Mouse (Mus musculus) ES-E14 (cell line): Measurements from ENCODE around the gene Aaas. TPM values are rescaled to one million over a fixed set of nuclear protein-coding genes. Genes with fewer than 3 reads are reported as not detected.

Source experiments
- DNase-seq: peaks from one replicate; pipeline ENCODE4 v3.0.0-alpha.2; 2013; ENCODE audit warnings: low read depth, low spot score
- H3K27ac ChIP-seq: 2 replicates; pipeline ENCODE4 v1.5.1; 2012; ENCODE audit warnings: low read depth, mild to moderate bottlenecking, low read length, moderate library complexity, mixed read lengths; ENCODE audit not compliant: poor library complexity, insufficient read depth, severe bottlenecking
- H3K36me3 ChIP-seq: 2 replicates; pipeline ENCODE4 v1.6.1; 2012; ENCODE audit warnings: mild to moderate bottlenecking, low read length, moderate library complexity, mixed read lengths; ENCODE audit not compliant: control insufficient read depth, poor library complexity, insufficient read depth, severe bottlenecking
- H3K4me1 ChIP-seq, 2 experiments: fragments of 150-350 bp in 1 of 2; sonication (generic) in 1 of 2; 2 replicates each; pipeline ENCODE4 v1.6.1; 2012; ENCODE audit warnings: low read length in 2 of 2, mild to moderate bottlenecking in 1 of 2, mixed read lengths in 1 of 2; ENCODE audit not compliant: control insufficient read depth in 2 of 2, insufficient read depth in 2 of 2, poor library complexity in 1 of 2
- H3K4me3 ChIP-seq, 2 experiments: fragments of 150-350 bp in 1 of 2; sonication (generic) in 1 of 2; 2 replicates each; pipeline ENCODE4 v1.5.1; 2012; ENCODE audit warnings: low read length in 2 of 2, low read depth in 1 of 2, mild to moderate bottlenecking in 1 of 2, mixed read lengths in 1 of 2; ENCODE audit not compliant: insufficient read depth in 1 of 2, poor library complexity in 1 of 2, severe bottlenecking in 1 of 2
- H3K9ac ChIP-seq: 2 replicates; pipeline ENCODE4 v1.6.1; 2012; ENCODE audit warnings: low read depth, mild to moderate bottlenecking, low read length, mixed read lengths; ENCODE audit not compliant: poor library complexity, insufficient read depth, severe bottlenecking
- H3K9me3 ChIP-seq: fragments of 150-350 bp; sonication (generic); 2 replicates; pipeline ENCODE4 v1.6.1; 2012; ENCODE audit warnings: low read depth, mild to moderate bottlenecking, low read length; ENCODE audit not compliant: control insufficient read depth, insufficient read depth
- CHD2 ChIP-seq: IDR thresholded peaks from 2 replicates; pipeline ENCODE4 v1.6.1; 2014; ENCODE audit warnings: mild to moderate bottlenecking, low read depth, low read length, inconsistent platforms
- HCFC1 ChIP-seq: IDR thresholded peaks from 2 replicates; pipeline ENCODE4 v1.6.1; 2012; ENCODE audit warnings: low read length, inconsistent platforms, borderline replicate concordance; ENCODE audit not compliant: insufficient read depth
- MAFK ChIP-seq: IDR thresholded peaks from 2 replicates; pipeline ENCODE4 v1.6.1; 2014; ENCODE audit warnings: mild to moderate bottlenecking, low read depth, low read length, inconsistent platforms; ENCODE audit not compliant: insufficient read depth
- ZC3H11A ChIP-seq: IDR thresholded peaks from 2 replicates; pipeline ENCODE4 v1.6.1; 2012; ENCODE audit warnings: low read depth, mild to moderate bottlenecking, inconsistent platforms, low read length, borderline replicate concordance
- ZNF384 ChIP-seq: IDR thresholded peaks from 2 replicates; pipeline ENCODE4 v1.6.1; 2012; ENCODE audit warnings: low read depth, low read length, inconsistent platforms
- in situ Hi-C, 2 experiments: fragments of 600-800 bp; cut with MboI; formaldehyde crosslinking; loops; one replicate each; pipeline ENCODE4 v1.15.1; 2025; ENCODE audit warnings: low sequenced_read_pairs in 2 of 2, inconsistent platforms in 1 of 2; ENCODE audit not compliant: unreplicated experiment in 2 of 2
- total RNA-seq: library from RNA; depleted of rRNA; stranded (reverse); fragments of 300-350 nt; gene quantifications from 2 replicates; pipeline ENCODE4 v1.2.3, GENCODE M21; 2012

Gene Aaas
- total RNA-seq, 1 experiment: 86.0 TPM

- in situ Hi-C loops: no loop called here
- no peak for TF ChIP-seq CHD2
- no peak for TF ChIP-seq MAFK
- peak; percentile 87; the same call in 1 of the 2 replicates for TF ChIP-seq ZC3H11A
- TF ChIP-seq HCFC1: 0 out of 2 replicates have a peak, but pooled peaks have one; percentile 38
- peak; percentile 93 for TF ChIP-seq ZNF384
- Histone ChIP-seq H3K9ac (no peak overlapping the region), H3K27ac (no peak overlapping the region), H3K9me3 (no peaks in the 10 kb centered on the region), H3K36me3 (no peaks in the 10 kb centered on the region), H3K4me3 (no peak overlapping the region), H3K4me1 (peaks cover 0 to 16% of the 10 kb centered on the region in 2 experiments; a peak in 2 of 4 replicates)
- DNase-seq: peak; percentile 77
Measured at GRCm38 (mm10) chr15:102381575-102381974, 31.0 kb upstream of the Aaas start.

GRCm38 (mm10) chr15:102377810-102378262 lies 27.3 kb upstream of the Aaas start:
- in situ Hi-C loops: no loop called here
- TF ChIP-seq HCFC1 (no peak), CHD2 (no peak), ZNF384 (no peak), ZC3H11A (no peak), MAFK (no peak)
- no peak for DNase-seq
- Histone ChIP-seq H3K27ac (no peak overlapping the region), H3K4me1 (peaks cover 3 to 11% of the 10 kb centered on the region in 2 experiments; a peak in 3 of 4 replicates), H3K9ac (0 out of 2 replicates have a peak overlapping the region, but pooled peaks have one; percentile 12), H3K9me3 (no peaks in the 10 kb centered on the region), H3K36me3 (no peaks in the 10 kb centered on the region), H3K4me3 (peak overlapping the region in 1 of 2 experiments; percentile 14; a peak in 1 of 4 replicates)

DNA sequence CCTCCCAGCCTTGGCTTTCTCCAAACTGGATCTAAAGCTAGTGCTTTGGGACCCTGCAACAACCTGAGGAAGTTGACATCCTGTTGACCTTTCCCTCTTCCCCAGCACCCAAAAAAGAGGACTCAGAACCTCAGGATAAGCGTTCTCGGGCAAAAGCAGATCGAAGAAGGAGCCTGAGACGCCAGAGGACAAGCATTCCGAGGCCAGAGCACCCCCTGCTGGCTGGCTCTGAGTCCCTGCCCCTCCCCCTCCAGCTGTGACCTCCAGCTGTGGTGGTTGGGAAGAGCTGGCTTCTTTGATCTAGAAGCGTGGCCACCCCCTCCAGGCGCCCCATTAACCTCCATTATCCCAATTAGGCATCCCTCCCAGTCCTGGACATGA lies 26.6 kb upstream of the Aaas start:
- H3K9me3 ChIP-seq: no peaks in the 10 kb centered on the region
- H3K4me1 ChIP-seq: peaks cover 3 to 11% of the 10 kb centered on the region in 2 experiments; a peak in 3 of 4 replicates
- no peak for TF ChIP-seq ZNF384
- TF ChIP-seq MAFK: no peak
- peak; percentile 45; the same call in 1 of the 2 replicates for TF ChIP-seq HCFC1
- no peak for TF ChIP-seq ZC3H11A
- peak; percentile 52; the same call in 1 of the 2 replicates for TF ChIP-seq CHD2
- H3K27ac ChIP-seq: no peak overlapping the region
- peak overlapping the region; percentile 63; the same call in 1 of the 2 replicates for H3K9ac ChIP-seq
- peak overlapping the region; percentile 80 to 85 for H3K4me3 ChIP-seq
- in situ Hi-C loops: no loop called here
- DNase-seq: peak; percentile 91
- H3K36me3 ChIP-seq: no peaks in the 10 kb centered on the region

DNA sequence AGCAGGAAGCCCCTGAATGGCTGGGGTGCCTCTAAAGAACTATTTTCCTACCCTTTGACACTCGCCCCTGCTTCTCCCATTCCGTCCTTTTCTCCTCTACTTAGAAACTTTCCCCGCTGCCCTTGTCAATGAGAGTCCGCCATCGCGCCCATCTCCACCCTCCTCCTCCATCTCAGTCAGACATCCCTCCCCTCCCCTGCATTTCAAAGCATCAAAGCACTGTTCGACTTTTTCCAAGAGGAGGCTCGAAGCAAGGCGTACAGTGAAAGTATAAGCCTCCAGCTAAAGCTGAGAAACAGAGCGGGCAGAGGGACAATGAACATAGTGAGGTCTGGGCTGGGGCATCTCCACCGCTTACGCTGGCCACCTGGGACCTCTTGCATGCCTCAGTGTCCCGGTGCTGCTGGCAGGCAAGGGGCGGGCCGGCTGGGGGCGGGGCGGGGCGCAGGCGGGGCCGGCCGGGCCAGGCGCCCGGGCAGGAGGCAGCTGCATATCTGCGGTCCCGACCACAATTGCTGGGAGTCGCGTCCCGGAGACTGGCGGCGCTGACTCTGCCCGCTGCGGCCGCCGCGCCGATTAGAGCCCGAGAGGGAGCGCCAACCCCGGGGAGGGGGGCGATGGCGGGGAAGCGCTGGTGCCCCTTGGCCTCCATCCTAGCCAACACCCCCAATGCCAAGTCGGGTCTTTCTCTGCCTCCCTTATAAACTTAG lies 26.0 kb upstream of the Aaas start:
- no peak overlapping the region for H3K27ac ChIP-seq
- peaks cover 3 to 8% of the 10 kb centered on the region in 2 experiments; a peak in 3 of 4 replicates for H3K4me1 ChIP-seq
- in situ Hi-C loops: no loop called here
- no peaks in the 10 kb centered on the region for H3K9me3 ChIP-seq
- no peaks in the 10 kb centered on the region for H3K36me3 ChIP-seq
- TF ChIP-seq CHD2: no peak
- TF ChIP-seq ZC3H11A: no peak
- TF ChIP-seq ZNF384: no peak
- 0 out of 2 replicates have a peak, but pooled peaks have one; percentile 6 for TF ChIP-seq MAFK
- no peak for TF ChIP-seq HCFC1
- peak overlapping the region; percentile 63 for H3K9ac ChIP-seq
- no peak for DNase-seq
- peak overlapping the region; percentile 80 to 85 for H3K4me3 ChIP-seq
